Mouse (Mus musculus) kidney, adult 2 months (tissue): ENCODE measurements around the gene Vti1a. TPM values are rescaled to one million over a fixed set of nuclear protein-coding genes. Genes with fewer than 3 reads are reported as not detected.

Experiments used
- DNase-seq: peaks from one replicate; pipeline ENCODE4 v3.0.0; 2021
- H3K27ac ChIP-seq: fragments of 200-500 bp; 2 replicates; pipeline ENCODE4 v1.5.1; 2012; ENCODE audit warnings: low read depth, low read length, control low read depth, inconsistent platforms; ENCODE audit not compliant: insufficient read depth
- H3K27me3 ChIP-seq: fragments of 200-500 bp; replicated peaks from 2 replicates; pipeline ENCODE4 v1.6.1; 2012; ENCODE audit warnings: mild to moderate bottlenecking, moderate library complexity, low read length, inconsistent platforms; ENCODE audit not compliant: control insufficient read depth, insufficient read depth
- H3K36me3 ChIP-seq: fragments of 200-500 bp; 2 replicates; pipeline ENCODE4 v1.6.1; 2012; ENCODE audit warnings: mild to moderate bottlenecking, moderate library complexity, low read length, inconsistent platforms; ENCODE audit not compliant: control insufficient read depth, insufficient read depth
- H3K4me1 ChIP-seq: fragments of 200-500 bp; 2 replicates; pipeline ENCODE4 v1.6.1; 2011; ENCODE audit warnings: low read length; ENCODE audit not compliant: control insufficient read depth, insufficient read depth
- H3K4me3 ChIP-seq: fragments of 200-500 bp; 2 replicates; pipeline ENCODE4 v1.5.1; 2011; ENCODE audit warnings: mild to moderate bottlenecking, low read depth, low read length, control low read depth; ENCODE audit not compliant: insufficient read depth
- CTCF ChIP-seq: fragments of 200-500 bp; conservative IDR thresholded peaks from 2 replicates; pipeline ENCODE4 v1.5.1; 2011; ENCODE audit warnings: low read depth, mild to moderate bottlenecking, control low read depth, low read length, moderate library complexity, mixed read lengths; ENCODE audit not compliant: insufficient read depth, insufficient read length
- POLR2A ChIP-seq: fragments of 200-500 bp; IDR thresholded peaks from one replicate; pipeline ENCODE4 v1.6.1; 2011; ENCODE audit warnings: low read depth, low read length, control low read depth
- WGBS: fragments of 180-500 bp; shearing (Covaris S2); methylation state at CpG from one replicate; pipeline ENCODE4 v1.1.7; 2018; 5-methylcytosine and 5-hydroxymethylcytosine counted together
- polyA plus RNA-seq: library from polyadenylated mRNA; depleted of rRNA; stranded (reverse); fragments of >200 nt; gene quantifications from 2 replicates; pipeline ENCODE4 v1.2.3, GENCODE M21; 2012; rRNA removed

Vti1a gene
- polyA plus RNA-seq, 1 experiment: 15.7 TPM

GRCm38 (mm10) chr19:55667787-55668186 is 351.7 kb downstream of the Vti1a start:
- no peak for TF ChIP-seq CTCF
- TF ChIP-seq POLR2A: no peak
- no peak for DNase-seq
- WGBS: 73% methylated on average over 9 of the region's 9 CpGs

GRCm38 (mm10) chr19:55668896-55669295 is 352.8 kb downstream of the Vti1a start:
- H3K27me3 ChIP-seq: no peaks in the 10 kb centered on the region
- no peak overlapping the region for H3K27ac ChIP-seq
- peak; percentile 8 for DNase-seq
- WGBS: 54% methylated on average over 9 of the region's 9 CpGs
- no peak for TF ChIP-seq CTCF
- TF ChIP-seq POLR2A: no peak
- H3K36me3 ChIP-seq: no peaks in the 10 kb centered on the region
- H3K4me1 ChIP-seq: no peaks in the 10 kb centered on the region
- no peak overlapping the region for H3K4me3 ChIP-seq

More at GRCm38 (mm10) chr19:55667787-55668186, 351.7 kb downstream of the Vti1a start:
- no peak overlapping the region for H3K4me3 ChIP-seq
- no peaks in the 10 kb centered on the region for H3K4me1 ChIP-seq
- no peaks in the 10 kb centered on the region for H3K36me3 ChIP-seq
- H3K27me3 ChIP-seq: no peaks in the 10 kb centered on the region
- H3K27ac ChIP-seq: no peak overlapping the region

Other genes starting within 250 kb of the Vti1a start
- 56.6 and 60.7 TPM in 2 replicates for gene Gpam, start 189.1 kb upstream of the Vti1a start, polyA plus RNA-seq
- gene Tectb, start 135.6 kb upstream of the Vti1a start, polyA plus RNA-seq: 0.04 and 0.09 TPM in 2 replicates
- 0.88 and 1.1 TPM in 2 replicates for gene Gucy2g, start 75.1 kb upstream of the Vti1a start, polyA plus RNA-seq
- 26.8 and 29.3 TPM in 2 replicates for gene Acsl5, start 64.4 kb upstream of the Vti1a start, polyA plus RNA-seq
- gene Zdhhc6, start 263 bp upstream of the Vti1a start, polyA plus RNA-seq: 22.5 and 29.1 TPM in 2 replicates